Mouse (Mus musculus) brown adipose tissue, adult 24 weeks (tissue): ENCODE measurements around the gene Sspo. TPM values are rescaled to one million over a fixed set of nuclear protein-coding genes. Genes with fewer than 3 reads are reported as not detected.

ENCODE experiments used
- H3K27ac ChIP-seq: fragments of 200-500 bp; replicated peaks from 2 replicates; pipeline ENCODE4 v1.5.1; 2012; ENCODE audit warnings: low read depth, mild to moderate bottlenecking, low read length
- H3K4me1 ChIP-seq: fragments of 200-500 bp; 2 replicates; pipeline ENCODE4 v1.6.1; 2012; ENCODE audit warnings: low read length, mixed read lengths; ENCODE audit not compliant: control insufficient read depth, insufficient read depth, insufficient read length
- H3K4me3 ChIP-seq: fragments of 200-500 bp; 2 replicates; pipeline ENCODE4 v1.5.1; 2012; ENCODE audit warnings: low read depth, mild to moderate bottlenecking, low read length, moderate library complexity; ENCODE audit not compliant: insufficient read depth
- polyA plus RNA-seq: library from polyadenylated mRNA; stranded (reverse); fragments of >200 nt; gene quantifications from 2 replicates; pipeline ENCODE4 v1.2.4, GENCODE M21; 2012; ENCODE audit not compliant: missing spikeins, insufficient read depth, insufficient read length

Sspo gene
- polyA plus RNA-seq, 1 experiment: not detected

- Histone ChIP-seq H3K4me3 (no peak overlapping the region), H3K27ac (no peak overlapping the region), H3K4me1 (peaks cover 7% of the 10 kb centered on the region)
These were observed 21.1 kb upstream of the Sspo start for GRCm38 (mm10) chr6:48426956-48427355.

- peak overlapping the region; percentile 87 for H3K27ac ChIP-seq
These were observed 19.1 kb upstream of the Sspo start for GRCm38 (mm10) chr6:48428769-48429557.

GRCm38 (mm10) chr6:48430748-48431147, 17.3 kb upstream of the Sspo start:
- H3K27ac ChIP-seq: no peak overlapping the region
- H3K4me1 ChIP-seq: peaks cover 10% of the 10 kb centered on the region
- H3K4me3 ChIP-seq: no peak overlapping the region

More at GRCm38 (mm10) chr6:48428769-48429557, 19.1 kb upstream of the Sspo start:
- peaks cover 7% of the 10 kb centered on the region for H3K4me1 ChIP-seq
- H3K4me3 ChIP-seq: no peak overlapping the region

GRCm38 (mm10) chr6:48432893-48433816, 14.9 kb upstream of the Sspo start:
- Histone ChIP-seq H3K27ac (no peak overlapping the region), H3K4me3 (no peak overlapping the region), H3K4me1 (peaks cover 12% of the 10 kb centered on the region)

GRCm38 (mm10) chr6:48434651-48435050, 13.4 kb upstream of the Sspo start:
- Histone ChIP-seq H3K4me1 (peaks cover 7% of the 10 kb centered on the region), H3K27ac (no peak overlapping the region), H3K4me3 (no peak overlapping the region)

- Histone ChIP-seq H3K4me3 (no peak overlapping the region), H3K4me1 (peaks cover 7% of the 10 kb centered on the region), H3K27ac (no peak overlapping the region)
These were observed 12.9 kb upstream of the Sspo start for GRCm38 (mm10) chr6:48435111-48435510.

- no peak overlapping the region for H3K27ac ChIP-seq
- no peak overlapping the region for H3K4me3 ChIP-seq
- peaks cover 7% of the 10 kb centered on the region for H3K4me1 ChIP-seq
These were observed 12.2 kb upstream of the Sspo start for GRCm38 (mm10) chr6:48435706-48436349.

- Histone ChIP-seq H3K4me1 (peaks cover 7% of the 10 kb centered on the region), H3K4me3 (no peak overlapping the region), H3K27ac (no peak overlapping the region)
These were observed 10.2 kb upstream of the Sspo start for GRCm38 (mm10) chr6:48437679-48438376.

GRCm38 (mm10) chr6:48438475-48439125, 9.4 kb upstream of the Sspo start:
- H3K4me3 ChIP-seq: no peak overlapping the region
- H3K4me1 ChIP-seq: peaks cover 7% of the 10 kb centered on the region
- no peak overlapping the region for H3K27ac ChIP-seq

GRCm38 (mm10) chr6:48439654-48440053, 8.4 kb upstream of the Sspo start:
- H3K27ac ChIP-seq: no peak overlapping the region
- H3K4me1 ChIP-seq: peaks cover 7% of the 10 kb centered on the region
- no peak overlapping the region for H3K4me3 ChIP-seq

- Histone ChIP-seq H3K27ac (no peak overlapping the region), H3K4me3 (no peak overlapping the region), H3K4me1 (peaks cover 3% of the 10 kb centered on the region; the same call in 1 of the 2 replicates)
These were observed 7.6 kb upstream of the Sspo start for GRCm38 (mm10) chr6:48440306-48441014.

GRCm38 (mm10) chr6:48443592-48444309, 4.3 kb upstream of the Sspo start:
- H3K4me1 ChIP-seq: peaks cover 9% of the 10 kb centered on the region
- H3K27ac ChIP-seq: peak overlapping the region; percentile 41
- peak overlapping the region; percentile 55 for H3K4me3 ChIP-seq
